Mouse (Mus musculus) heart, embryonic 13.5 days (tissue): Measurements from ENCODE around the gene Gm6588. TPM values are rescaled to one million over a fixed set of nuclear protein-coding genes. Genes with fewer than 3 reads are reported as not detected.

Source experiments
- ATAC-seq: fragments of 200-750 bp; cut with Nextera tagmentation; 2 replicates; pipeline ENCODE4 v1.8.0; 2017; ENCODE audit warnings: moderate TSS enrichment; ENCODE audit not compliant: insufficient number of reproducible peaks, low FRiP score, low TSS enrichment; ENCODE audit errors: extremely low read depth
- H3K27ac ChIP-seq: fragments of 300-500 bp; sonication (generic); replicated peaks from 2 replicates; pipeline ENCODE4 v1.5.1; 2015; ENCODE audit warnings: moderate library complexity, mild to moderate bottlenecking, inconsistent platforms
- H3K27me3 ChIP-seq: fragments of 300-500 bp; sonication (generic); replicated peaks from 2 replicates; pipeline ENCODE4 v1.6.1; 2015; ENCODE audit warnings: mild to moderate bottlenecking, inconsistent platforms
- H3K36me3 ChIP-seq: fragments of 300-500 bp; sonication (generic); 2 replicates; pipeline ENCODE4 v1.6.1; 2015; ENCODE audit warnings: mild to moderate bottlenecking, inconsistent platforms
- H3K4me1 ChIP-seq: fragments of 300-500 bp; sonication (generic); 2 replicates; pipeline ENCODE4 v1.6.1; 2015; ENCODE audit warnings: inconsistent platforms
- H3K4me2 ChIP-seq: fragments of 300-500 bp; sonication (generic); 2 replicates; pipeline ENCODE4 v1.6.1; 2015; ENCODE audit warnings: inconsistent platforms, mild to moderate bottlenecking, moderate library complexity
- H3K4me3 ChIP-seq: fragments of 300-500 bp; sonication (generic); 2 replicates; pipeline ENCODE4 v1.5.1; 2015; ENCODE audit warnings: moderate library complexity, mild to moderate bottlenecking, inconsistent platforms
- H3K9ac ChIP-seq: fragments of 300-500 bp; sonication (generic); 2 replicates; pipeline ENCODE4 v1.6.1; 2015; ENCODE audit warnings: inconsistent platforms, mild to moderate bottlenecking, moderate library complexity
- H3K9me3 ChIP-seq: fragments of 300-500 bp; sonication (generic); 2 replicates; pipeline ENCODE4 v1.6.1; 2016; ENCODE audit warnings: inconsistent platforms
- WGBS: fragments of 180-500 bp; shearing (Covaris S2); methylation state at CpG from one replicate; pipeline ENCODE4 v1.1.7; 2015; ENCODE audit warnings: mixed read lengths; 5-methylcytosine and 5-hydroxymethylcytosine counted together
- polyA plus RNA-seq: library from polyadenylated mRNA; unstranded; fragments of >200 nt; fragmentation: Nextera tagmentation; extraction: Ambion mirVana; gene quantifications from 2 replicates; pipeline ENCODE4 v1.2.1, GENCODE M21; 2015

Gene Gm6588
- polyA plus RNA-seq, 1 experiment from 2014 or later, result not detected

DNA sequence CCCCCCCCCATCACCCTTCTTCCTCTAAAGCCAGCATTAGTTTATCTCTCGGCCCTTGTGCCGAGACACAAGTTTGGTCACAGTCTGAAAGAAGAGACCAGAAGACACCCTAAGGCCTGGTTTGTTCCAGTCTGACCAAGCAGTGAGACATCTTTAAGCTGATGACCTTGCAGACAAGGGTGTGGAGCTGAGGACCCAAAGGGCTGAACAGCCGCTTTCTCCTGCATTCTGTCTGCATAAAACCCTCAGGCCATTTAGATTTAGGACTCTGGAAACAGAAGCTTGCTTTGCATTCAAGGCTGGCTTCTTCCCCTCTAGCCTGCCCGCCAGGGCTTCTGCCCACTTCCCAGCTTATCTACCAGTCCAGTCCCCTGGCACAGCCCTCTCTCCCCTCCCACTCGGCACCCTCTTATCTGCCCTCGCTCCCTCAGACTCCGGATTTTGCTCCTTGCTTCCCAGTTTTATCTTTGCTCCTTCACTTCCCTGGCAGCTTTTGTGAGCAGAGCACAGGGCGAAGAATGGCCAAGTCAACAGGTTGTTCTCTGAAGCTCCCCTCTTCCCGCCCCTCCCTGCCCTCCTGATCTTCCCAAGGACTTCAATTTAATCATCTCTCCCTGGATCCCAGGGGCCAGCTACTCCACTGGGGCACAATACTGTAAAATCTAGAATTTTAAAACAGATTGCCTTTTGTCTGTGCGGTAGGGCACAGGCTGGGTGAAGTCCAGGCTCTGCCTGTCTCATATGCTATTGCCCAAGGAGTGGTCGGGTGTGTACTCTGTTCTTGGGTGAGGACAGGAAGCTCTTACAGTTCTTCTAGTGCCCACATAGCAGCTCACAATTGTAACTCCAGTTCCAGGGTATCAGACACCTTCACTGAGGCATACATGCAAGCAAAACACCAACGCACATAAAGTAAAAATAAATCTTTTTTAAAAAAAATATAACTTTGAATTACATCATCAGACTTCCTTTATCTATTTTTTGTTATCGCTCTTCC is 50.0 kb downstream of the Gm6588 start:
- no peak overlapping the region for H3K4me3 ChIP-seq
- no peak overlapping the region for H3K27ac ChIP-seq
- no peaks in the 10 kb centered on the region for H3K36me3 ChIP-seq
- no peaks in the 10 kb centered on the region for H3K9me3 ChIP-seq
- H3K27me3 ChIP-seq, result peaks cover 66% of the 10 kb centered on the region
- peaks cover 23% of the 10 kb centered on the region for H3K4me1 ChIP-seq
- no peak for ATAC-seq
- H3K9ac ChIP-seq, result no peak overlapping the region
- no peak overlapping the region for H3K4me2 ChIP-seq
- WGBS, result 41% methylated on average over 13 of the region's 13 CpGs

DNA sequence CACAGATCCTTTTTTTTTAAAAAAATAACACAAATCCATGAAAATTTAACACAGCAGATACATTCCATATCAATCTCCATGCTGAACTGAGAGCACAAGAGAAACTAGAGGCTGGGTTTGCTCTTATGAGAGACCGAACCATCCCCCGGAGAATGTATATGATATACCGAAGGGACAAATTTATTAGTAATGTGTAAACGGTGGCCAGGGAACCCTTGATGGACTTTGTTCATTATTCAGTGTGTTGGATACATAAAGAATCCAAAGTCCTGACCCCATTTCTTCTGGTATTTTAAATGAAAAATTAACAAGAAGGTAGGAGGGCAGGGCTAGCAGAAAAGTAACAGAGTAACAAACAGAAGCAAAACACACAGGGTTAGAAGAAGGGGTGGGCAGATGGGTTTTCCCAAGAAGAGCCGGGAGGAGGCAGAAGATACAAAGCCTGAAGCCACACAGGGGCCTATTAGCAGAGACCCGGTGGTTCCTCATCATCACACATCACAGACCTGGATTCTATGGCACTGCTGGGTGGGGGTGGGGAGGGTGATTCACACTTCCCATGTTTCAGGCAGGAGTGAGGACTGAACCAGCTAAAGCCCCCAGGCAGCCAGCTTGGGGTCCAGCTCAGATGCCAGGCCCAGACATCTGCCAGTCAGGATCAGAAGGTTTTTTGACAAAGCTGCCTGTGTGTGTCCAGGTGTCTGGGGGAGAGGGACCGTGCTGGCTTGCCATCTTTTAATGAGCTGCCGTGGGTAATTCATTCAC is 50.9 kb downstream of the Gm6588 start:
- Histone ChIP-seq H3K9ac (no peak overlapping the region), H3K27me3 (peaks cover 58% of the 10 kb centered on the region), H3K4me1 (peaks cover 23% of the 10 kb centered on the region), H3K27ac (no peak overlapping the region), H3K4me3 (no peak overlapping the region), H3K9me3 (no peaks in the 10 kb centered on the region), H3K4me2 (no peak overlapping the region), H3K36me3 (no peaks in the 10 kb centered on the region)
- 62% methylated on average over 8 of the region's 8 CpGs for WGBS
- ATAC-seq, result no peak

Other genes with a start within 250 kb of the Gm6588 start
- gene Cryba4, start 196.9 kb upstream of the Gm6588 start, polyA plus RNA-seq, result 1.6 and 1.9 TPM in 2 replicates
- gene Crybb1, start 193.6 kb upstream of the Gm6588 start, polyA plus RNA-seq, result 1.2 and 2.2 TPM in 2 replicates
- gene Tpst2, start 172.7 kb upstream of the Gm6588 start, polyA plus RNA-seq, result 36.8 and 37.5 TPM in 2 replicates
- 17.8 and 19.4 TPM in 2 replicates for gene Tfip11, start 123.1 kb upstream of the Gm6588 start, polyA plus RNA-seq
- 24.0 and 25.8 TPM in 2 replicates for gene Srrd, start 106.4 kb upstream of the Gm6588 start, polyA plus RNA-seq
- gene Hps4, start 106.3 kb upstream of the Gm6588 start, polyA plus RNA-seq, result 18.5 and 19.2 TPM in 2 replicates
- 0.06 and 0.07 TPM in 2 replicates for gene Gm6583, start 93.4 kb upstream of the Gm6588 start, polyA plus RNA-seq
- 1.1 and 1.2 TPM in 2 replicates for gene Asphd2, start 54.6 kb upstream of the Gm6588 start, polyA plus RNA-seq
- gene Sez6l, start 127.8 kb downstream of the Gm6588 start, polyA plus RNA-seq, result 0.29 and 0.33 TPM in 2 replicates